9 mouse cellular contexts compared by ENCODE assay signal in genomic region chr6:85253994-85254541, GRCm38 (mm10).
A peak's percentile ranks its signal among the peaks of the same experiment; 100 is the strongest.
DNase-seq lines count a peak whose midpoint lies in the region; ATAC-seq and TF ChIP-seq lines count a peak whose summit lies in the region.
"Had no signal": no experiment of that assay in that cellular context is flagged by ENCODE, and none has a peak within 500 bp of the region (broad histone marks: within the 10 kb centered on the region; RNA-seq: fewer than 3 reads in every experiment).

No protein-coding gene starts in this region.

- H3K36me3 ChIP-seq in midbrain, embryonic 11.5 days (ENCODE audit: control insufficient read depth, insufficient read depth, low read length) = no peaks in the 10 kb centered on the region
- no peaks in the 10 kb centered on the region for H3K36me3 ChIP-seq in midbrain, embryonic 10.5 days
- no peaks in the 10 kb centered on the region for H3K36me3 ChIP-seq in heart, postnatal 0 days (replicated peaks; ENCODE audit: control insufficient read depth, insufficient read depth, low read length)
- no peaks in the 10 kb centered on the region for H3K36me3 ChIP-seq in testis, adult 2 months (ENCODE audit: control insufficient read depth, insufficient read depth, low read length)

- no peak for TF ChIP-seq POLR2A in testis, adult 2 months (IDR thresholded peaks at IDR 0.05; ENCODE audit: control insufficient read depth, low read depth, low read length)

- no peak overlapping the region for H3K4me3 ChIP-seq in midbrain, embryonic 11.5 days (ENCODE audit: low read depth, low read length)
- H3K4me3 ChIP-seq in midbrain, embryonic 10.5 days = no peak overlapping the region
- H3K4me3 ChIP-seq in heart, postnatal 0 days (ENCODE audit: low read depth, low read length) = no peak overlapping the region
- peak overlapping the region; percentile 77 for H3K4me3 ChIP-seq in testis, adult 2 months (ENCODE audit: control insufficient read depth, low read depth, low read length)

- WGBS in midbrain, embryonic 11.5 days = 64% methylated on average over 7 of the region's 7 CpGs
- 81% methylated on average over 7 of the region's 7 CpGs for WGBS in midbrain, embryonic 10.5 days
- WGBS in heart, postnatal 0 days = 21% methylated on average over 7 of the region's 7 CpGs

- peak; percentile 24; the same call in 1 of the 2 replicates for ATAC-seq in midbrain, embryonic 11.5 days (ENCODE audit: low FRiP score)
- peak; percentile 64 for ATAC-seq in heart, postnatal 0 days (ENCODE audit: insufficient read depth, low read depth)
- ATAC-seq in monocyte, adult 5-6 weeks (replicated peaks; ENCODE audit: insufficient number of reproducible peaks, low FRiP score, low TSS enrichment, poor library complexity, severe bottlenecking) = no peak

- TF ChIP-seq EP300 in heart, postnatal 0 days (IDR thresholded peaks at IDR 0.05; ENCODE audit: low read depth) = no peak

- no peaks in the 10 kb centered on the region for H3K27me3 ChIP-seq in midbrain, embryonic 11.5 days (ENCODE audit: control insufficient read depth, insufficient read depth, low read length)
- H3K27me3 ChIP-seq in midbrain, embryonic 10.5 days (ENCODE audit: low read depth, poor library complexity, severe bottlenecking) = peaks cover 8% of the 10 kb centered on the region
- no peaks in the 10 kb centered on the region for H3K27me3 ChIP-seq in heart, postnatal 0 days (ENCODE audit: control insufficient read depth, insufficient read depth, low read length)
- no peaks in the 10 kb centered on the region for H3K27me3 ChIP-seq in testis, adult 2 months (ENCODE audit: control insufficient read depth, insufficient read depth, low read length)

- H3K9ac ChIP-seq in midbrain, embryonic 11.5 days (ENCODE audit: low read length) = no peak overlapping the region
- no peak overlapping the region for H3K9ac ChIP-seq in heart, postnatal 0 days (replicated peaks; ENCODE audit: low read depth, low read length)

- H3K9me3 ChIP-seq in midbrain, embryonic 11.5 days (ENCODE audit: control insufficient read depth, low read length) = no peaks in the 10 kb centered on the region
- H3K9me3 ChIP-seq in midbrain, embryonic 10.5 days (replicated peaks) = no peaks in the 10 kb centered on the region
- no peaks in the 10 kb centered on the region for H3K9me3 ChIP-seq in heart, postnatal 0 days (replicated peaks; ENCODE audit: control insufficient read depth, low read length)

- no peaks in the 10 kb centered on the region for H3K4me1 ChIP-seq in midbrain, embryonic 11.5 days (ENCODE audit: control insufficient read depth, insufficient read depth, low read length)
- H3K4me1 ChIP-seq in midbrain, embryonic 10.5 days = peaks cover 13% of the 10 kb centered on the region
- H3K4me1 ChIP-seq in heart, postnatal 0 days (ENCODE audit: control insufficient read depth, insufficient read depth) = peaks cover 19% of the 10 kb centered on the region
- peaks cover 7% of the 10 kb centered on the region for H3K4me1 ChIP-seq in testis, adult 2 months (ENCODE audit: control insufficient read depth, insufficient read depth, low read length)

- H3K27ac ChIP-seq in midbrain, embryonic 11.5 days (ENCODE audit: low read depth, low read length) = no peak overlapping the region
- H3K27ac ChIP-seq in midbrain, embryonic 10.5 days (replicated peaks) = no peak overlapping the region
- peak overlapping the region; percentile 47 for H3K27ac ChIP-seq in heart, postnatal 0 days (ENCODE audit: low read depth)
- H3K27ac ChIP-seq in testis, adult 2 months (ENCODE audit: control insufficient read depth, insufficient read depth, low read depth, low read length) = peak overlapping the region; percentile 67

- no peak overlapping the region for H3K4me2 ChIP-seq in midbrain, embryonic 11.5 days
- H3K4me2 ChIP-seq in heart, postnatal 0 days (ENCODE audit: low read depth, low read length) = no peak overlapping the region

- TF ChIP-seq CTCF in heart, postnatal 0 days (IDR thresholded peaks at IDR 0.05; ENCODE audit: low read depth) = no peak
- no peak for TF ChIP-seq CTCF in testis, adult 2 months (IDR thresholded peaks at IDR 0.05; ENCODE audit: control insufficient read depth, insufficient read depth, insufficient replicate concordance, low read depth, low read length)

- DNase-seq in midbrain, embryonic 11.5 days (ENCODE audit: low spot score, missing footprints) = no peak
- DNase-seq in midbrain, embryonic 10.5 days (ENCODE audit: low spot score) = no peak
- DNase-seq in heart, postnatal 0 days (ENCODE audit: low spot score) = peak; percentile 30
- peak; percentile 38 to 60 for DNase-seq in kidney, postnatal 4 days
- DNase-seq in spleen, postnatal 10 days (ENCODE audit: low spot score in 2 of 2) = no peak
- no peak for DNase-seq in cerebellum, adult 9-11 months
- DNase-seq: cerebellum, adult 2 months had no signal

Comparison
In these comparisons a context has a peak if more than half of its experiments do, and no peak if none do; other contexts are left out.
1. DNase-seq: peak in heart, postnatal 0 days (single experiment) and kidney, postnatal 4 days (2 of 2); none in midbrain, embryonic 11.5 days (single experiment), midbrain, embryonic 10.5 days (single experiment), spleen, postnatal 10 days (0 of 2) and cerebellum, adult 9-11 months (single experiment).
2. H3K27ac ChIP-seq: peak in heart, postnatal 0 days (single experiment) and testis, adult 2 months (single experiment); none in midbrain, embryonic 11.5 days (single experiment) and midbrain, embryonic 10.5 days (single experiment).